Mouse (Mus musculus) forebrain, embryonic 13.5 days (tissue): ENCODE measurements around the gene Ms4a15. TPM values are rescaled to one million over a fixed set of nuclear protein-coding genes. Genes with fewer than 3 reads are reported as not detected.
A peak's percentile ranks its signal among the peaks of the same experiment; 100 is the strongest.

Experiments used
- ATAC-seq: fragments of 200-750 bp; cut with Nextera tagmentation; 2 replicates; pipeline ENCODE4 v1.8.0; 2017
- H3K27ac ChIP-seq: fragments of 300-500 bp; sonication (generic); 2 replicates; pipeline ENCODE4 v1.5.1; 2015; ENCODE audit warnings: inconsistent platforms, mild to moderate bottlenecking, moderate library complexity
- H3K27me3 ChIP-seq: fragments of 300-500 bp; sonication (generic); 2 replicates; pipeline ENCODE4 v1.6.1; 2015; ENCODE audit warnings: mild to moderate bottlenecking, inconsistent platforms
- H3K36me3 ChIP-seq: fragments of 300-500 bp; sonication (generic); 2 replicates; pipeline ENCODE4 v1.6.1; 2015; ENCODE audit warnings: mild to moderate bottlenecking, inconsistent platforms; ENCODE audit not compliant: poor library complexity, severe bottlenecking
- H3K4me1 ChIP-seq: fragments of 300-500 bp; sonication (generic); 2 replicates; pipeline ENCODE4 v1.6.1; 2015; ENCODE audit warnings: inconsistent platforms
- H3K4me2 ChIP-seq: fragments of 300-500 bp; sonication (generic); 2 replicates; pipeline ENCODE4 v1.6.1; 2015; ENCODE audit warnings: inconsistent platforms, mild to moderate bottlenecking, moderate library complexity
- H3K4me3 ChIP-seq: fragments of 300-500 bp; sonication (generic); 2 replicates; pipeline ENCODE4 v1.5.1; 2015; ENCODE audit warnings: mild to moderate bottlenecking, inconsistent platforms
- H3K9ac ChIP-seq: fragments of 300-500 bp; sonication (generic); 2 replicates; pipeline ENCODE4 v1.6.1; 2015; ENCODE audit warnings: mild to moderate bottlenecking, inconsistent platforms
- H3K9me3 ChIP-seq: fragments of 300-500 bp; sonication (generic); replicated peaks from 2 replicates; pipeline ENCODE4 v1.6.1; 2016; ENCODE audit warnings: inconsistent platforms
- WGBS: fragments of 180-500 bp; shearing (Covaris S2); methylation state at CpG from one replicate; pipeline ENCODE4 v1.1.7; 2015; 5-methylcytosine and 5-hydroxymethylcytosine counted together
- polyA plus RNA-seq: library from polyadenylated mRNA; unstranded; fragments of >200 nt; fragmentation: Nextera tagmentation; extraction: Ambion mirVana; gene quantifications from 2 replicates; pipeline ENCODE4 v1.2.1, GENCODE M21; 2015

The Ms4a15 gene
- polyA plus RNA-seq, 1 experiment from 2014 or later, result not detected

DNA sequence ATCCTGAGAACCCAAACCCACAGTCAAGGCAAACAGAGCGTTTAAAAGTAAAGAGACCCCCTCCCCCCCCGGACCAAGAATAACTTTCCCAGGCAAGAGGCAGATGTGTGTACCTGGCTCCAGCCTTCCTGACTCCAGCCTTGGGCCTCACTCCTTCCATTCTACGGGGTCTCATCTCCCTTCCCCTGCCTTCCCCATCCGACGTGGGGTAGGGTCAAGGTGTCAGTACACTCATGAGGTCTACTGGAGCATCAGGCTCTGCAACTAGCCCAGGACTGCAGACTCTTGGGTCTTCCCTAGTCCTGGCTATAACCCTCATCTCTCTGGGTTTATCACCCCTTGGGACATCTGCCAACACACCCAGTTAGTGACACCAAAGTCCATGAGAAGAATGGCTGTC, 12.8 kb downstream of the Ms4a15 start:
- Histone ChIP-seq H3K4me2 (no peak overlapping the region), H3K9ac (no peak overlapping the region), H3K27ac (no peak overlapping the region), H3K4me3 (no peak overlapping the region), H3K27me3 (no peaks in the 10 kb centered on the region), H3K9me3 (no peaks in the 10 kb centered on the region), H3K36me3 (no peaks in the 10 kb centered on the region), H3K4me1 (no peaks in the 10 kb centered on the region)
- ATAC-seq, result peak; percentile 5; the same call in 1 of the 2 replicates
- WGBS, result 88% methylated on average over 5 of the region's 5 CpGs

GRCm38 (mm10) chr19:10979184-10980168, 13.6 kb downstream of the Ms4a15 start:
- no peak overlapping the region for H3K27ac ChIP-seq
- H3K36me3 ChIP-seq, result no peaks in the 10 kb centered on the region
- ATAC-seq, result peak; percentile 68
- no peak overlapping the region for H3K4me3 ChIP-seq
- H3K4me1 ChIP-seq, result no peaks in the 10 kb centered on the region
- 12% methylated on average over 18 of the region's 18 CpGs for WGBS
- H3K27me3 ChIP-seq, result no peaks in the 10 kb centered on the region
- H3K4me2 ChIP-seq, result peak overlapping the region; percentile 36
- no peak overlapping the region for H3K9ac ChIP-seq
- no peaks in the 10 kb centered on the region for H3K9me3 ChIP-seq

DNA sequence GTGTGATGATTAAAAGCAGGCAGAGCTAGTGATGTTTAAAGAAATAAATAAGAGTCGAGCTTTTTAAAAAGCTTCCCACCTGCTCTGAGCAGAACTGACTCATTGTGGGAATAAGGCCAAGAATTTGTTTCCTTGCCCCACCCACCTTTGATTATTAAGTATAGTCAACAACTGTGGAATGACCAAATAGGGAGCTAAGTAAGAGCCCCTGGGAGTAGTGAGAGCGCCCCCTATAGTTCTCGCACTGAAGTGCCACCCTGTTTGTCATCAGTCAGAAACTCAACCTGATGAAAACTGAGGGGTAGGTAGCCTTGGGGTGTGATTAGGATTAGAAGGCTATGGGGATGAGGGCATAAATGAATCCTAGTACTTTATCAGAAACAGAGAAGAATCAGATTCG, 16.7 kb downstream of the Ms4a15 start:
- H3K9me3 ChIP-seq, result peaks cover 3% of the 10 kb centered on the region; the same call in 1 of the 2 replicates
- H3K4me2 ChIP-seq, result no peak overlapping the region
- WGBS, result 52% methylated on average over 4 of the region's 4 CpGs
- no peak overlapping the region for H3K9ac ChIP-seq
- no peak overlapping the region for H3K4me3 ChIP-seq
- H3K27ac ChIP-seq, result no peak overlapping the region
- no peaks in the 10 kb centered on the region for H3K36me3 ChIP-seq
- H3K4me1 ChIP-seq, result no peaks in the 10 kb centered on the region
- no peak for ATAC-seq
- H3K27me3 ChIP-seq, result no peaks in the 10 kb centered on the region

- no peak for ATAC-seq
- Histone ChIP-seq H3K9me3 (peaks cover 3% of the 10 kb centered on the region; the same call in 1 of the 2 replicates), H3K36me3 (no peaks in the 10 kb centered on the region), H3K4me1 (no peaks in the 10 kb centered on the region), H3K27ac (no peak overlapping the region), H3K27me3 (no peaks in the 10 kb centered on the region), H3K4me2 (no peak overlapping the region), H3K4me3 (no peak overlapping the region), H3K9ac (no peak overlapping the region)
- 93% methylated on average over 2 of the region's 2 CpGs for WGBS
Measured at GRCm38 (mm10) chr19:10975187-10975586, 17.9 kb downstream of the Ms4a15 start.

- Histone ChIP-seq H3K27me3 (no peaks in the 10 kb centered on the region), H3K36me3 (no peaks in the 10 kb centered on the region), H3K4me1 (no peaks in the 10 kb centered on the region), H3K9me3 (peaks cover 3% of the 10 kb centered on the region; the same call in 1 of the 2 replicates), H3K9ac (no peak within 1 kb of the TSS), H3K4me2 (no peak within 1 kb of the TSS), H3K4me3 (no peak within 1 kb of the TSS), H3K27ac (no peak within 1 kb of the TSS)
- no peak for ATAC-seq
- 66% methylated on average over 4 of the region's 4 CpGs for WGBS
Measured at GRCm38 (mm10) chr19:10974238-10974865, 18.7 kb downstream of the Ms4a15 start, which contains the start of gene Ms4a10. Ms4a10 (minus strand) TSS chr19:10974670.

- Histone ChIP-seq H3K9me3 (peaks cover 3% of the 10 kb centered on the region; the same call in 1 of the 2 replicates), H3K27ac (no peak overlapping the region), H3K9ac (no peak overlapping the region), H3K27me3 (no peaks in the 10 kb centered on the region), H3K4me1 (no peaks in the 10 kb centered on the region), H3K4me2 (no peak overlapping the region), H3K36me3 (no peaks in the 10 kb centered on the region), H3K4me3 (no peak overlapping the region)
- 60% methylated on average over 2 of the region's 2 CpGs for WGBS
- ATAC-seq, result no peak
Measured at GRCm38 (mm10) chr19:10973187-10973586, 19.9 kb downstream of the Ms4a15 start.

DNA sequence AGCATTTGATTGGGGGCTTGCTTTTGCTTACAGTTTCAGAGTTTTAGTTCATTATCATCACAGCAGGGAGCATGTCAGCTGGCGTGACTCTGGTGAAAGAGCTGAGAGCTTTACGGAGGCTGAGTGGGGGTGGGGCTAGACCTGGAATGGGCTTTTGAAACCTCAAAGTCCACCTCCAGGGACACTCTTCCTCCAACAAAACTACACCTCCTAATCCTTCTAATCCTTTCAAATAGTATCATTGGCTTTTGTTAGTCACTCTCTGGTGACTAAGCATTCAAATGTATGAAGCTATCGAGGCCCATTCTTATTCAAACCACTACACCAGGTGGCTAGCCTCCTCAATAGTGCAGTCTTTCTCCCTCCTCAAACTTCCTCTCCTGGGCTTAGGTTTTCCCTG, 20.4 kb downstream of the Ms4a15 start:
- Histone ChIP-seq H3K9me3 (peaks cover 3% of the 10 kb centered on the region; the same call in 1 of the 2 replicates), H3K27ac (no peak overlapping the region), H3K9ac (no peak overlapping the region), H3K36me3 (no peaks in the 10 kb centered on the region), H3K4me3 (no peak overlapping the region), H3K4me2 (no peak overlapping the region), H3K27me3 (no peaks in the 10 kb centered on the region), H3K4me1 (no peaks in the 10 kb centered on the region)
- 19% methylated on average over 3 of the region's 3 CpGs for WGBS
- no peak for ATAC-seq

GRCm38 (mm10) chr19:10970457-10970856, 22.6 kb downstream of the Ms4a15 start:
- Histone ChIP-seq H3K36me3 (no peaks in the 10 kb centered on the region), H3K27me3 (no peaks in the 10 kb centered on the region), H3K4me2 (no peak overlapping the region), H3K4me1 (no peaks in the 10 kb centered on the region), H3K4me3 (no peak overlapping the region), H3K9ac (no peak overlapping the region), H3K27ac (no peak overlapping the region), H3K9me3 (peaks cover 3% of the 10 kb centered on the region; the same call in 1 of the 2 replicates)
- ATAC-seq, result no peak
- WGBS, result 83% methylated on average over 3 of the region's 3 CpGs

DNA sequence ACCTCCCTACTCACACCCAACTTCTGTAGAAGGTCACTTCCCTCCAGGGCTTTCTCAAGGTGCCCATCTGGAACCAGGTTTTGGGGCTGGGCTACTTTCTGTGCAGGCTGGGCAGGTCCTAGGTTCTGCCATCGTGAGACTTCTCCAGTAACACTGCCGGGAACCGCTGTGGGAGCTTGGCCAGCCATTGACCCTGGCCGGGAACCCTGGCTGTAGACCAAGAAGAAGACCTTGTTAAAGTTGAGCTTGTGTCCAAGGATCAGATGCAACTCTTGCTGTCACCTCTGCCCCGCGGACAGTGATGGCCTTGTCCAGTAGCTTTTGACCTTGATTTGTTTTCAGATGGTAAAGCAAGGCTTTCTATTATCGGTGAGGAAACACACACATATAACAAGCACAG, 24.5 kb downstream of the Ms4a15 start:
- H3K4me1 ChIP-seq, result no peaks in the 10 kb centered on the region
- 96% methylated on average over 7 of the region's 7 CpGs for WGBS
- H3K9me3 ChIP-seq, result peaks cover 3% of the 10 kb centered on the region; the same call in 1 of the 2 replicates
- H3K9ac ChIP-seq, result no peak overlapping the region
- H3K27ac ChIP-seq, result no peak overlapping the region
- ATAC-seq, result no peak
- H3K4me2 ChIP-seq, result no peak overlapping the region
- no peaks in the 10 kb centered on the region for H3K36me3 ChIP-seq
- no peaks in the 10 kb centered on the region for H3K27me3 ChIP-seq
- H3K4me3 ChIP-seq, result no peak overlapping the region

DNA sequence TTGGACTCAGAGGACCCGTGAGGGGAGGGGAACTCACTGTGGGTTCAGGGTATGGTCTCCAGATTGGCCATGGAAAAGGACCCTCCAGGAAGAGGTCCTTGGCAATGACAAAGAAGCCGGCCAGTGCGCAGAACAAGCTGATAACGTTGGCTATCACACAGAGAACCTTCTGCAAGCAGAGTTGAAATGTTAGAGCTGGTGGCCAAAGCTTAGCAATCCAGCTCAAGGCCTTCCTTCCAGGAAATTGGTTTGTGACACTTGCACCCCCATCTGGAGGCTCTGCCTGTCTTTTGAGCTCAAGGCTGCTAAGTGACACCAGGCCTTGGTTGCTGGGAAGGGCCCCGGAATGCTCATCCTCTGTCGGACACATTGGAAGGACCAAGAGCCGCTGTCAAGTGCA, 27.3 kb downstream of the Ms4a15 start:
- 87% methylated on average over 7 of the region's 7 CpGs for WGBS
- H3K9ac ChIP-seq, result no peak overlapping the region
- no peaks in the 10 kb centered on the region for H3K36me3 ChIP-seq
- H3K27me3 ChIP-seq, result no peaks in the 10 kb centered on the region
- no peak overlapping the region for H3K4me3 ChIP-seq
- no peak for ATAC-seq
- no peaks in the 10 kb centered on the region for H3K9me3 ChIP-seq
- no peak overlapping the region for H3K4me2 ChIP-seq
- H3K4me1 ChIP-seq, result no peaks in the 10 kb centered on the region
- H3K27ac ChIP-seq, result no peak overlapping the region

GRCm38 (mm10) chr19:10959978-10960346, 33.1 kb downstream of the Ms4a15 start:
- H3K27me3 ChIP-seq, result no peaks in the 10 kb centered on the region
- no peak overlapping the region for H3K4me3 ChIP-seq
- no peaks in the 10 kb centered on the region for H3K4me1 ChIP-seq
- H3K4me2 ChIP-seq, result no peak overlapping the region
- H3K27ac ChIP-seq, result no peak overlapping the region
- WGBS, result 46% methylated on average over 12 of the region's 12 CpGs
- no peaks in the 10 kb centered on the region for H3K9me3 ChIP-seq
- H3K36me3 ChIP-seq, result no peaks in the 10 kb centered on the region
- no peak for ATAC-seq
- H3K9ac ChIP-seq, result peak overlapping the region; percentile 23; the same call in 1 of the 2 replicates
